Mouse (Mus musculus) megakaryocyte, embryonic 14.5 days (primary cell): ENCODE measurements around the gene Fgfr2.

Experiments
- FLI1 ChIP-seq: IDR thresholded peaks from 2 replicates; pipeline ENCODE4 v1.6.1; 2012; ENCODE audit warnings: low read length, inconsistent platforms, mixed read lengths
- GATA1 ChIP-seq: IDR thresholded peaks from 3 replicates; pipeline ENCODE4 v1.6.1; 2012; ENCODE audit warnings: mixed read lengths, low read length, inconsistent platforms, borderline replicate concordance

DNA sequence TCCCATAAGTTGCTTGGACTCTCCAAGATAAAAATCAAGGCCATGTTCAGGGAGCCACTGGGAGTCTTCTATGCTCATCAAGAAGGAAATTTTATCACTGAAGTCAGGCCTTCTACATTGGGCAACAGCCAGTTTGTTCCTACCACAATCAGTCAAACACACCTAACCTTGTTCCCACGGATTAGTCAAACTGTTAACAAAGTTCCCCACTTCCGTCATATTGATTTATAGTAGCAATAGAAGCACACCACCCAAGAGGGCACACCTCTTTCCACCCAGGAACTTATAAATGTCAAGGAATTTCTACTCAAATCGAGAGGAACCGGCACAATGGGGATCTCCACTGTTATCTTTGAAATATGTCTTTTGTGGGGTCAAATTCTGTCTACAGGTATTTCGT lies 2091.4 kb downstream of the Fgfr2 start, which contains the start of gene Dmbt1:
- TF ChIP-seq GATA1 (no peak), FLI1 (no peak)
